ENCODE assay signal across 10 mouse cellular contexts in genomic region chr17:30892730-30893129, GRCm38 (mm10). TPM values are rescaled to one million over a fixed set of nuclear protein-coding genes. Genes with fewer than 3 reads are reported as not detected.
DNase-seq lines count a peak whose midpoint lies in the region; TF ChIP-seq lines count a peak whose summit lies in the region.
"Had no signal": no experiment of that assay in that cellular context is flagged by ENCODE, and none has a peak within 500 bp of the region (broad histone marks: within the 10 kb centered on the region; RNA-seq: fewer than 3 reads in every experiment).

No protein-coding gene starts in this region.

- peak; percentile 19 to 30 for DNase-seq in layer of hippocampus, postnatal 10 days (ENCODE audit: low spot score in 2 of 2)
- no peak for DNase-seq in layer of hippocampus, postnatal 36 days
- peak; percentile 88 for DNase-seq in ES-CJ7 (ENCODE audit: low read depth, low spot score)
- peak; percentile 45 for DNase-seq in brain, embryonic 14.5 days (ENCODE audit: low read depth)
- DNase-seq in natural killer cell, adult 2 months (ENCODE audit: low spot score in 2 of 2): no peak
- no peak for DNase-seq in urinary bladder, postnatal 36 days (ENCODE audit: low spot score in 2 of 2)

- TF ChIP-seq POLR2A in brain, embryonic 14.5 days (IDR thresholded peaks at IDR 0.05; ENCODE audit: borderline replicate concordance, extremely low read depth, insufficient read depth, insufficient read length, poor library complexity, severe bottlenecking): no peak
- TF ChIP-seq POLR2A in small intestine, adult 2 months (IDR thresholded peaks at IDR 0.05; ENCODE audit: low read depth, low read length): no peak

- H3K4me1 ChIP-seq in small intestine, adult 2 months (ENCODE audit: control insufficient read depth, insufficient read depth, insufficient read length, low read length): no peaks in the 10 kb centered on the region

- peak; percentile 45; the same call in 1 of the 2 replicates for TF ChIP-seq CTCF in brain, embryonic 14.5 days (IDR thresholded peaks at IDR 0.05; ENCODE audit: borderline replicate concordance, extremely low read depth, insufficient read depth, insufficient read length)
- peak; percentile 26; the same call in 1 of the 2 replicates for TF ChIP-seq CTCF in small intestine, adult 2 months (IDR thresholded peaks at IDR 0.05; ENCODE audit: extremely low read depth, insufficient read length, insufficient replicate concordance, low read depth, low read length)

- WGBS in small intestine, adult 2 months: 27% methylated on average over 2 of the region's 2 CpGs

- no peaks in the 10 kb centered on the region for H3K27me3 ChIP-seq in small intestine, adult 2 months (ENCODE audit: control insufficient read depth, insufficient read depth, low read length)
- H3K27me3 ChIP-seq: forebrain, embryonic 13.5 days had no signal

- H3K27ac ChIP-seq in small intestine, adult 2 months (ENCODE audit: insufficient read depth, low read depth, low read length): no peak overlapping the region
- H3K27ac ChIP-seq: forebrain, embryonic 13.5 days; hindbrain, embryonic 10.5 days; limb, embryonic 13.5 days had no signal

- no peaks in the 10 kb centered on the region for H3K36me3 ChIP-seq in small intestine, adult 2 months (ENCODE audit: control insufficient read depth, insufficient read depth, low read length)
- H3K36me3 ChIP-seq: hindbrain, embryonic 10.5 days; limb, embryonic 13.5 days had no signal

- H3K4me3 ChIP-seq in small intestine, adult 2 months (ENCODE audit: low read depth, low read length): no peak overlapping the region
- H3K4me3 ChIP-seq: forebrain, embryonic 13.5 days; hindbrain, embryonic 10.5 days; limb, embryonic 13.5 days had no signal

RNA-seq across cellular contexts. Expression of gene Glp1r, which starts 8.9 kb away (rescaled TPM):
- 1 to 10 TPM; 1.5 to 1.6 TPM for total RNA-seq in layer of hippocampus, postnatal 10 days (2021)
- 1 to 10 TPM; 2.8 to 3.8 TPM for total RNA-seq in layer of hippocampus, postnatal 36 days (2021)
- polyA plus RNA-seq in brain, embryonic 14.5 days (2012; rRNA removed): 0.25 and 0.49 TPM in 2 replicates
- polyA plus RNA-seq in small intestine, adult 2 months (2012; rRNA removed): 0.52 and 11.3 TPM in 2 replicates
- polyA plus RNA-seq: limb, embryonic 13.5 days had no signal

Comparison
In these comparisons a context has a peak if more than half of its experiments do, and no peak if none do; other contexts are left out.
1. DNase-seq: peak in layer of hippocampus, postnatal 10 days (2 of 2), ES-CJ7 (single experiment) and brain, embryonic 14.5 days (single experiment); none in layer of hippocampus, postnatal 36 days (0 of 2), natural killer cell, adult 2 months (0 of 2) and urinary bladder, postnatal 36 days (0 of 2).